Mouse (Mus musculus) urinary bladder, postnatal 25 days (tissue): ENCODE data around the gene Ctdspl2.

ENCODE experiments used
- DNase-seq: peaks from one replicate; pipeline ENCODE4 v3.0.0; 2022; ENCODE audit warnings: low spot score

Gene Ctdspl2

GRCm38 (mm10) chr2:122059365-122060115, 103.7 kb downstream of the Ctdspl2 start:
- DNase-seq: no peak
